ENCODE assay signal across 8 mouse cellular contexts in genomic region chr17:29033569-29034061, GRCm38 (mm10). TPM values are rescaled to one million over a fixed set of nuclear protein-coding genes. Genes with fewer than 3 reads are reported as not detected.
A peak's percentile ranks its signal among the peaks of the same experiment; 100 is the strongest.
DNase-seq lines count a peak whose midpoint lies in the region; ATAC-seq and TF ChIP-seq lines count a peak whose summit lies in the region.

No protein-coding gene starts in this region.

- H3K36me3 ChIP-seq in liver, adult 2 months (ENCODE audit: control insufficient read depth, insufficient read depth, low read length) = peaks cover 22% of the 10 kb centered on the region
- peaks cover 14% of the 10 kb centered on the region for H3K36me3 ChIP-seq in embryonic facial prominence, embryonic 11.5 days (replicated peaks; ENCODE audit: control insufficient read depth, insufficient read depth, low read depth, low read length)
- H3K36me3 ChIP-seq in midbrain, postnatal 0 days (ENCODE audit: insufficient read depth, low read length) = peaks cover 14% of the 10 kb centered on the region; the same call in 1 of the 2 replicates

- H3K27me3 ChIP-seq in liver, adult 2 months (ENCODE audit: control insufficient read depth, insufficient read depth, low read length) = no peaks in the 10 kb centered on the region
- no peaks in the 10 kb centered on the region for H3K27me3 ChIP-seq in embryonic facial prominence, embryonic 11.5 days (ENCODE audit: control insufficient read depth, insufficient read depth, low read length)
- H3K27me3 ChIP-seq in midbrain, postnatal 0 days (ENCODE audit: insufficient read depth, low read length) = no peaks in the 10 kb centered on the region

- no peak for TF ChIP-seq CTCF in liver, adult 2 months (IDR thresholded peaks at IDR 0.05; ENCODE audit: low read depth, low read length)
- no peak for TF ChIP-seq CTCF in midbrain, postnatal 0 days (IDR thresholded peaks at IDR 0.05)

- H3K4me2 ChIP-seq in embryonic facial prominence, embryonic 11.5 days (ENCODE audit: low read depth, low read length) = peak overlapping the region; percentile 49
- H3K4me2 ChIP-seq in midbrain, postnatal 0 days (ENCODE audit: low read depth, low read length, poor library complexity, severe bottlenecking) = peak overlapping the region; percentile 88

- TF ChIP-seq POLR2A in liver, adult 2 months (IDR thresholded peaks at IDR 0.05; ENCODE audit: extremely low read depth, insufficient read depth, low read length) = no peak

- under 1% methylated on average over 6 of the region's 6 CpGs for WGBS in liver, adult 2 months
- WGBS in embryonic facial prominence, embryonic 11.5 days = under 1% methylated on average over 6 of the region's 6 CpGs
- WGBS in midbrain, postnatal 0 days = 0% methylated on average over 6 of the region's 6 CpGs

- H3K4me3 ChIP-seq in liver, adult 2 months (ENCODE audit: insufficient read depth, low read depth, low read length) = peak overlapping the region; percentile 93
- peak overlapping the region; percentile 84 for H3K4me3 ChIP-seq in embryonic facial prominence, embryonic 11.5 days (ENCODE audit: low read depth, low read length)
- peak overlapping the region; percentile 52 for H3K4me3 ChIP-seq in midbrain, postnatal 0 days (ENCODE audit: low read depth, low read length)

- H3K27ac ChIP-seq in liver, adult 2 months (replicated peaks; ENCODE audit: insufficient read depth, low read depth, low read length) = no peak overlapping the region
- H3K27ac ChIP-seq in embryonic facial prominence, embryonic 11.5 days (replicated peaks; ENCODE audit: low read depth, low read length) = no peak overlapping the region
- H3K27ac ChIP-seq in midbrain, postnatal 0 days (ENCODE audit: low read depth, low read length) = 0 out of 2 replicates have a peak overlapping the region, but pooled peaks have one; percentile 6

- H3K79me2 ChIP-seq in liver, adult 2 months (ENCODE audit: control insufficient read depth, insufficient read depth, low read length) = peaks cover 23% of the 10 kb centered on the region; the same call in 1 of the 2 replicates

- peaks cover 10% of the 10 kb centered on the region for H3K4me1 ChIP-seq in liver, adult 2 months (ENCODE audit: control insufficient read depth, insufficient read depth, low read length)
- no peaks in the 10 kb centered on the region; the same call in 1 of the 2 replicates for H3K4me1 ChIP-seq in embryonic facial prominence, embryonic 11.5 days (ENCODE audit: control insufficient read depth, insufficient read depth, low read length)
- 0 out of 2 replicates have a peak, but pooled peaks cover 3% of the 10 kb centered on the region for H3K4me1 ChIP-seq in midbrain, postnatal 0 days (ENCODE audit: insufficient read depth, low read length)

- no peaks in the 10 kb centered on the region for H3K9me3 ChIP-seq in embryonic facial prominence, embryonic 11.5 days (replicated peaks; ENCODE audit: control insufficient read depth, low read length)
- H3K9me3 ChIP-seq in midbrain, postnatal 0 days (ENCODE audit: low read length) = no peaks in the 10 kb centered on the region

- ATAC-seq in embryonic facial prominence, embryonic 11.5 days (replicated peaks; ENCODE audit: insufficient number of reproducible peaks, low FRiP score, low TSS enrichment, low read depth) = no peak
- no peak for ATAC-seq in midbrain, postnatal 0 days (ENCODE audit: low FRiP score)

- peak; percentile 54 for DNase-seq in liver, adult 2 months (ENCODE audit: extremely low read depth, low read depth, low spot score)
- no peak for DNase-seq in liver
- DNase-seq in embryonic facial prominence, embryonic 11.5 days (ENCODE audit: low spot score) = no peak
- peak; percentile 35 to 39 for DNase-seq in kidney, adult 8-10 months
- DNase-seq in midbrain, postnatal 0 days (ENCODE audit: low spot score) = no peak
- no peak for DNase-seq in adrenal gland, postnatal 25 days
- no peak for DNase-seq in cerebellum, adult 9-11 months
- no peak for DNase-seq in right cerebral cortex, adult 2 months (ENCODE audit: low spot score in 2 of 2)

- H3K9ac ChIP-seq in liver, adult 2 months (ENCODE audit: low read depth, low read length) = peak overlapping the region; percentile 76
- peak overlapping the region; percentile 93 for H3K9ac ChIP-seq in embryonic facial prominence, embryonic 11.5 days (replicated peaks; ENCODE audit: low read length)
- peak overlapping the region; percentile 96 for H3K9ac ChIP-seq in midbrain, postnatal 0 days (replicated peaks; ENCODE audit: low read length, poor library complexity, severe bottlenecking)

RNA-seq across cellular contexts. Expression of gene Srsf3, which starts 1.2 kb away (rescaled TPM):
- 41.4 and 47.3 TPM in 2 replicates for total RNA-seq in liver, adult 2 months (2014; rRNA removed)
- polyA plus RNA-seq in liver, adult 2 months (2012; rRNA removed) = 26.6 and 40.1 TPM in 2 replicates
- polyA plus RNA-seq in embryonic facial prominence, embryonic 11.5 days (2014; fragmentation: Nextera tagmentation; extraction: Ambion mirVana) = 937 and 1,031 TPM in 2 replicates
- total RNA-seq in midbrain, postnatal 0 days (2014; rRNA removed) = 119 and 193 TPM in 2 replicates
- 284 and 296 TPM in 2 replicates for polyA plus RNA-seq in midbrain, postnatal 0 days (2015; fragmentation: Nextera tagmentation; extraction: Ambion mirVana)
- 119 and 172 TPM in 2 replicates for total RNA-seq in adrenal gland, postnatal 25 days (2021)

RNA-seq across cellular contexts. Expression of gene Stk38, which starts 25.8 kb away (rescaled TPM):
- total RNA-seq in liver, adult 2 months (2014; rRNA removed) = 45.8 and 52.2 TPM in 2 replicates
- 52.0 and 54.4 TPM in 2 replicates for polyA plus RNA-seq in liver, adult 2 months (2012; rRNA removed)
- 121 and 127 TPM in 2 replicates for polyA plus RNA-seq in embryonic facial prominence, embryonic 11.5 days (2014; fragmentation: Nextera tagmentation; extraction: Ambion mirVana)
- total RNA-seq in midbrain, postnatal 0 days (2014; rRNA removed) = 44.2 and 58.1 TPM in 2 replicates
- polyA plus RNA-seq in midbrain, postnatal 0 days (2015; fragmentation: Nextera tagmentation; extraction: Ambion mirVana) = 42.1 and 47.9 TPM in 2 replicates
- total RNA-seq in adrenal gland, postnatal 25 days (2021) = 79.5 TPM in 2 replicates

RNA-seq across cellular contexts. Expression of gene Cdkn1a, which starts 57.2 kb away (rescaled TPM):
- 0.37 and 0.60 TPM in 2 replicates for total RNA-seq in liver, adult 2 months (2014; rRNA removed)
- 6.9 and 9.3 TPM in 2 replicates for polyA plus RNA-seq in liver, adult 2 months (2012; rRNA removed)
- 25.5 TPM in 2 replicates for polyA plus RNA-seq in embryonic facial prominence, embryonic 11.5 days (2014; fragmentation: Nextera tagmentation; extraction: Ambion mirVana)
- total RNA-seq in midbrain, postnatal 0 days (2014; rRNA removed) = 44.4 and 57.7 TPM in 2 replicates
- polyA plus RNA-seq in midbrain, postnatal 0 days (2015; fragmentation: Nextera tagmentation; extraction: Ambion mirVana) = 220 and 237 TPM in 2 replicates
- total RNA-seq in adrenal gland, postnatal 25 days (2021) = 8.9 and 23.4 TPM in 2 replicates

Comparison
In these comparisons a context has a peak if more than half of its experiments do, and no peak if none do; other contexts are left out.
1. DNase-seq: peak in liver, adult 2 months (single experiment) and kidney, adult 8-10 months (2 of 2); none in liver (single experiment), embryonic facial prominence, embryonic 11.5 days (single experiment), midbrain, postnatal 0 days (single experiment), adrenal gland, postnatal 25 days (single experiment), cerebellum, adult 9-11 months (single experiment) and right cerebral cortex, adult 2 months (0 of 2).
2. Peak in every context shown above with its lines, with median percentiles within 50 percentile points of each other: H3K4me3 ChIP-seq and H3K9ac ChIP-seq.